Mouse (Mus musculus) monocyte, adult 2 months (primary cell): Measurements from ENCODE around the gene Prl8a6.

Experiments
- DNase-seq, 2 experiments: peaks; one replicate each; pipeline ENCODE4 v3.0.0; 2022; ENCODE audit warnings: low spot score in 2 of 2, low read depth in 1 of 2

The Prl8a6 gene

DNA sequence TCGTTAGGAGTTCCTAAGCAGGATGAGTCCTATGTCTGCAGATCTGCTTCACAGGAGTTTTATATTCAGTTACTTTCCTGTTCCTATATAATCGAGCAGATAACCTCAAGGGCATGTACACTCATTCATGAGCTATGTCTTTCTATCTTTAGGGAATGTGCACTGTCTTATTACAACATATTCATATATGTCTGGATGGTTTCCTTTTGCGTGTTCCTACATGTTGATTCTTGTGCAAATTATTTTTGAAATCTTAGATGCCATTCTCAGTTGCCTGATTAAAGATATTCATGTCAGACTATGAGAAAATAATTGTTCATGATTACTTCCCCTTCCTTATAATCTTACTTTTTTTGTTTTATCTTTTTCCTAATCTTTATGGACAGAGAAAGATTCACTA is at the start of gene Prl8a6:
Gene Prl8a6 (minus strand): TSS at position 101 of the 400 bp plus-strand sequence.
- DNase-seq: no peak

DNA sequence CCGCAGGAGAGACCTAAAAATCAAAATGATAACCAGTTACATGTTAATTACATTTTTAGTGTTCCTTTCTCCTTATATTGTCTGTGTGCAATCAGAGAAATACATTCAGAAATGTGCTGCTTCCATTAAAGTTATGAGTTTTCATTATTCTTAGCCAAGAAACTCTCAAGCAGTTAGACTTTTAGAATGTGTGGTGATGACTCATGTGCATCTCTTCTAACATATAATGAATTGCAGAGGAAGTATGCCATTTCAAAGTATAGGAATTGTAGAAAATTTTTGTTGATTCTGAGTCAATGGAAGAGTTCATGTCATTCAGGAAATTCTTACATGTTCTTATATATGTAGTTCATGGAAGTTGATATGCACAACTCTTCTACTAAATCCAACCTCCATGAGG is 5.3 kb downstream of the Prl8a6 start:
- no peak for DNase-seq

DNA sequence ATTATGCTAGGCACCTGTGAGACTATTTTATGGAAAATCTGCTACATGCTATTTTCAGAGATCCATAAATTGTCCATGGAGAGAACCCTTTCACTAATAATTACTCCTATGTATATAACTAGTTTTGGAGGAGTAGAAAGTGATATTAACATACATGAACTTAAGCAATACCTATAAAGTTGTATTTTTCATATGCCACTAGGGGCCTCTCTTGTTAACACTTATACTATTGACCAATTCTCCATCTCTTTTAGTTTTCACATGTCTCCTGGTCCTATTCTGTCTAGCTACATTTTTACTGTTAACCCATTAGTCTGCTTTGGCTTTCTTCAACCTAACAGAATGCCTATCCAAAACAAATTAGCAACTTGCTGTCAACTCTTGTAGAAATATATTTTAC is 24.8 kb downstream of the Prl8a6 start:
- DNase-seq: no peak

DNA sequence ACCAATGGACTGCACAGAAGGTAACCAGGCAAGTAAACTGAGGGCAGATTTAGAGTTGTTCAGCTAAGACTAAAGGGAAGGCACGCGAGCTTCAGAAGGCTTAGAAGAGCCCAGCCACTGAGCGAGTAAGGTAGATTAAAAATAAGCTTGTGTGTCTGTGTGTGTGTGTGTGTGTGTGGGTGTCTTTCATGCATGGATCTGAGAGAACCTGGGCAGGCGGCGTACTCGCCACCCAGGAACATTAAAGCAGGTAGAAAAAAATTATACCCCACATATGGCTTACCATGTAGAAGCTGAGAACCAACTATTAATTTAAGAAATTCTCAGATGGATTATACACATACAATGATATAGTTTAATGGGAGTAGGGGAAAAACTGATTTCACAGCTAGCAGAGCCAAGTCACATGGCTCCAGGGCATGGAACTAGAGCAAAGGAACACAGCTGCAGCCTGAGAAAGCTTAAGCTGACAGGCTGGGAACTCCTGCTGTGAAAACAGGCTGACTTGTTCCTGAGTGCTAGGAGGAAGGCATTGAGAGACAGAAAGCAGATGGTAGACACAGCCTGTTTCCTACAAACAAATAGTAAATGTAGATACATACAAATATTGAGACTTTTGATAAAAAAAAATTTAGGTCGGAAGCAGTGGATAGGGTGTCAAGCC is 39.3 kb downstream of the Prl8a6 start:
- DNase-seq: no peak

GRCm38 (mm10) chr13:27390746-27391145 is 47.7 kb downstream of the Prl8a6 start, which contains the start of gene Prl2b1:
TSS of gene Prl2b1 (minus strand) at chr13:27390846.
- DNase-seq: no peak
